Mouse (Mus musculus): Measurements from ENCODE around the gene Gm3012. TPM values are rescaled to one million over a fixed set of nuclear protein-coding genes. Genes with fewer than 3 reads are reported as not detected.
"Not testable (repeated sequence)": the region's sequence is repeated elsewhere in the genome, so short reads cannot be mapped to it uniquely, and the experiment has no call there.

Gm3012 gene
- total RNA-seq (2022): not detected

DNA sequence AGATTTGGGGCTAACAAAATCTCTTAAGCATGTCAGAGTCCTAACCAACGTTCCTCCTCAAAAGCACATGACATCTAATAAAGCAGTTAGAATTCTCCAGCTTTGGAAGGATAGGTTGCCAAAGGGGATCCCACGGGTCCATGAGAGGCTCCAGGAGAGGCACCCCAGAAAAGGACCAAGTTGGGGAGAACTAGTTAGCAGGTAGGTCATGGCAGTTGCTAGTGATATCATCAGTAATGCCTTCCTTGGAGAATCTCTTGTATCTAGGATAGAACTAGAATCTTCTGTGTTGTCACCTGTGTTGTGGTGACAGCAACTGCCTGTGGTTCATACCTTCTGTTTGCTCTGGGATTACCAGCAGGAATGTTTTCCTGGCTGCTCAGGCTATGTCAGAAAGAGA lies at the start of gene Gm3012:
Gene Gm3012 (plus strand): TSS at position 301 of the 400 bp plus-strand sequence.
- not testable (repeated sequence) for DNase-seq

DNA sequence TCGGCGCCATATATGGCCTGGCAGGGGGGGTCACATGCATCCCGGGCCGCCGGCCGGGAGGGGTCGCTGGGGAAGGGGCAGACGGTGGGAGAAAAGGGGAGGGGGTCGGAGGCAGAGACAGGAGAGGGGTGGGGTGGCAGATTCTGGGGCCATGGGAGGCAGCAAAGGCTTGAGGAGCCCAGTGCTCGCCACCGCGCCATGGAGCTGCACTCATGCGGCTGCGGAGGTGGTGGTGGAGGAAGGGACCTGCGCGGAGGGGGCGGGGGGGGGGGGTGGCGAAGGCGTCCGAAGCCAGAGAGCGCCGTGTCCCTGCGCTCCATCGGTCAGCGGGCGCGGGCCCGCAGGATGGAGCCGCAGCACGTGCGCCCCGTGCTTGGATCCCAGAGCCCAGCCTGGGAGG lies 17.4 kb downstream of the Gm3012 start, which contains the start of gene Gm3020:
Gene Gm3020 (plus strand): TSS at position 301 of the 400 bp plus-strand sequence.
- DNase-seq: not testable (repeated sequence)

DNA sequence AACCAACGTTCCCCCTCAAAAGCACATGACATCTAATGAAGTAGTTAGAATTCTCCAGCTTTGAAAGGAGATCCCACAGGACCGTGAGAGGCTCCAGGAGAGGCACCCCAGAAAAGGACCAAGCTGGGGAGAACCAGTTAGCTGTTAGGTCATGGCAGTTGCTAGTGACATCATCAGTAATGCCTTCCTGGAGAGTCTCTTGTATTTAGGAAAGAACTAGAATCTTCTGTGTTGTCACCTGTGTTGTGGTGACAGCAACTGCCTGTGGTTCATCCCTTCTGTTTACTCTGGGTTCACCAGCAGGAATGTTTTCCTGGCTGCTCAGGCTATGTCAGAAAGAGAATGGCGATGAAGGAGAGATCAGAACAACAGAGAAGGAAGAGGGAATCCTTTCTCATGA lies 54.2 kb downstream of the Gm3012 start, which contains the start of gene Gm3043:
Gene Gm3043 (plus strand): TSS at position 301 of the 400 bp plus-strand sequence.
- not testable (repeated sequence) for DNase-seq

Other genes with a start within 250 kb of the Gm3012 start
- gene Gm10413, start 239.4 kb upstream of the Gm3012 start, total RNA-seq (2022): not detected
- under 1 TPM in 2 of 4 experiments, not detected in 2; 0.16 to 0.17 TPM for gene Gm10409, start 221.9 kb upstream of the Gm3012 start, total RNA-seq (2022)
- under 1 TPM in 1 of 4 experiments, not detected in 3; 0.12 TPM for gene Gm3005, start 206.4 kb upstream of the Gm3012 start, total RNA-seq (2022)
- not detected for gene Gm10408, start 185.1 kb upstream of the Gm3012 start, total RNA-seq (2022)
- gene Gm3020, start 17.5 kb downstream of the Gm3012 start, total RNA-seq (2022): under 1 TPM in 2 of 4 experiments, not detected in 2; 0.16 to 0.17 TPM
- gene Gm3043, start 54.3 kb downstream of the Gm3012 start, total RNA-seq (2022): not detected
- gene Gm3002, start 175.6 kb downstream of the Gm3012 start, total RNA-seq (2022): under 1 TPM in 1 of 4 experiments, not detected in 3; 0.44 TPM
- gene Gm3033, start 211.7 kb downstream of the Gm3012 start, total RNA-seq (2022): under 1 TPM in 1 of 4 experiments, not detected in 3; 0.17 TPM
- gene Gm2916, start 249.7 kb downstream of the Gm3012 start, total RNA-seq (2022): not detected